Mouse (Mus musculus): Measurements from ENCODE around the gene Espl1. TPM values are rescaled to one million over a fixed set of nuclear protein-coding genes. Genes with fewer than 3 reads are reported as not detected.

Espl1 gene
- total RNA-seq, 2 experiments from 2014 or later: 19.2 to 34.8 TPM

DNA sequence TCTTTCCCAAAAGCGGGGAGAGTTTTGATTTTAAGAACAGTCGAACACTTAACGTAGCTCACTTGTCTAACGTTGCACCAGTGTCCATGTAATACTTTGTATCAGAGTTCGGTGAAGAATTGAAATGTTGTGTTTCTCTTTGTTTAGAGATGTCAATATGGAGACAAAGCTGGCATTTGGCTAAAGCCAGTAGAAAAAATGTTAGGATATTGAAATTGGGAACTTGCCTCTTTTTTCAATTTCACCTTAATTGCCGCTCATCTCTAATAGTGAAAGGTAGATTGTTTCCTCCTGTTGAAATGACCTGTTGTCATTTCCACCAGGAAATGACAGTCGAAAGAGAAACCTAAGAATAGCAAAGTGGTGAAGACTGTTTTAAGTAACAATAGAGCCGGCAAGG lies 30.8 kb downstream of the Espl1 start:
- no peak for ATAC-seq (replicated peaks; ENCODE audit: poor library complexity)

DNA sequence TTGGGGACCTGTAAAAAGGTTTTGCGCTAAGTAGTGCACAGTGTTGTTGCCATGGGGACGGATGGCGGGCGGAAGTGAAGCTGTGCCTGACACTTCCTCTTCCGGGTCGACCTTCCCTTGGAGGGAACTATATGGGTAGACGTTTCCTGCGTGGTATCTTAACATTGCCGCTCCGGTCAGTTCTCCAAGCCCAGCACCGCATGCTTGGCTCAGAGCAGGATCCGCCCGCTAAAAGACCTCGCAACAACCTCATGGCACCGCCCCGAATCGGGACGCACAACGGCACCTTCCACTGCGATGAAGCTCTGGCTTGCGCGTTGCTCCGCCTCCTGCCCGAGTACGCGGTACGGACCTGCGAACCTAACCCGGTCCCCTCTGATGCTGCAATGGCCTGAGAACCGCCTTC lies 35.5 kb downstream of the Espl1 start, which contains the start of gene Myg1:
Gene Myg1 (plus strand): TSS at position 100 of the 406 bp plus-strand sequence.
- peak; percentile 95 for ATAC-seq (replicated peaks; ENCODE audit: poor library complexity)

DNA sequence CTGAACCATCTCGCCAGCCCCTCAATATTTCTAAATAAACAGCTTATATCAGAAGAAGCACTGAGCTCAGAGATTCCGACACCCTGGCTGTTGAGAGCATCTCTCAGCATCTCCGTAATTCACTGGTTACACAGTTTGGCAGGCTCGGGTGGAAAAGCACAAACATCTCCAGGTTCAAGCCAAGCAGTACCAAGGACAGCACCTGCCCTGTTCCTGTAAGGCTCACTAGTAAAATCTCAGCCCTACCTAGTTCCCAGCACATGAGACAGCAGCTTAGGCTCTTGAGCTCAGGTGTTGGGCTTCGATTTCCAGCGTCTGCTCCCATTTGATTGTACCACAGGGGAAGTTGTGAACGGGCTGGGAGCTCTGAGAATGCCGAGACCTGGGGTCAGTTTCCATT lies 39.2 kb downstream of the Espl1 start:
- ATAC-seq (replicated peaks; ENCODE audit: poor library complexity): no peak

DNA sequence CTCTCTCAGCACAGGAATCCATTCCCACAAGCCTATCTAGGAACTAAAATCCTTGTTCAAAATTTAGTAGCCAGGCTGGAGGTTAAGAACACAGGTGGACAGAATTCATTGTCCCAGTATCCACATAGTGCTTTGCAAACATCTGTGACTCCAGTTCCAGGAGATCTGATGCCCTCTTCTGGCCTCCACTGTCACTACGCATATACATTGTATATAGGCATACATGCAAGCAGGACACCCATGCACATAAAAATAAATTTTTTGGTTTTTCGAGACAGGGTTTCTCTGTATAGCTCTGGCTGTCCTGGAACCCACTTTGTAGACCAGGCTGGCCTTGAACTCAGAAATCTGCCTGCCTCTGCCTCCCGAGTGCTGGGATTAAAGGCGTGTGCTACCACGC lies 39.9 kb downstream of the Espl1 start:
- ATAC-seq (replicated peaks; ENCODE audit: poor library complexity): 0 out of 2 replicates have a peak, but pooled peaks have one; percentile 33

DNA sequence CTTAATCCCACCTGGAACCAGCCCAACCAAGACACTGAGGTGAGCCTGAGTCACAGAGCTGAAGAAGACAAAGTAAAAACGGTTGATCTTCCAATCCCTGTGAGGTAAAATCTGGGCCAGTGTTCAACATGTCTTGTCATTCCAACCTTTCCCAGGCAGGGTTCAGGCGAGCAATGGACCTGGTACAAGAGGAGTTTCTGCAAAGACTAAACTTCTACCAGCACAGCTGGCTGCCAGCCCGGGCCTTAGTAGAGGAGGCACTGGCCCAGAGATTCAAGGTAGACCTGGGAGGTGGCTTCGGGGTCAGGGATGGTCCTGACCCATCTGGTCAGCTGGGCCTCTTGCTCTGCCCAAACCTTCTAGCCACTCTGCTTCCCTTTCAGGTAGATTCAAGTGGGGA lies 40.9 kb downstream of the Espl1 start:
- ATAC-seq (replicated peaks; ENCODE audit: poor library complexity): no peak

DNA sequence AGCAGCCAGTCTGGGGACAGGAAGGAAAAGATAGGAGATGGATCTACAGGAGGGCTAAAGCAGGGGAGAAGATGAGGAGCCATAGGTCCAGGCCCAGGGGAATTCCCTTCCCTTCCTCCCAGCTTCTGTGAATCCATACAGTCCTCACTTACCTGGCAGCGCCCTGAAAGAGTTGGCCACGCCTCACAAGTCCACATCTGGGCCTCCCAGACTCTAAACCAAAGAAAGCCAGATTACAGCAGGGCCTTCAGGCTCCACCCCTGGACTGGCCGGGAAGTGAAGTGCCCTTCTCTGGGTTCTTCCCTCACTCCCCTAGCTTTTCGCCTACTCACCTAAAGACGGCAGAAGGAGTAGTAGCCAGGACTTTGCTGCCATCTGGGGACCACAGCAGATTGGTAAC lies 43.5 kb downstream of the Espl1 start:
- ATAC-seq (replicated peaks; ENCODE audit: poor library complexity): no peak

DNA sequence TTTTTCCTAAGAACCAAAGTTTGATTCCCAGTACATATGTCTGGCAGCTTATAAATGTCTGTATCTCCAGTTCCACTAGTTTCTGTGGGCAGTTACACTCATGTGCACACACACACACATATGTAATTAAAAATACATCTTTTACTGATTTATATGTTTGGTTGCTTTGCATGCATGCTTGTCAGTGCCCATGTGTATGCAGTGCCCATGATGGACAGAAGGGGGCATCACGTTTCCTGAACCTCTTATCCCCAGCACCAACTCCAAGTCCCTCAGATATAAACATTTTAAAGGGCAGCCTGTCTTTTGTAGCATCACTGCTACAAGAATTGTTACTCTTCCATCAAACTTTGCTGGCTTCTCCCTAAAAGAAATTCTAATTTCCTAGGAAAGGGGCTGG lies 45.5 kb downstream of the Espl1 start:
- peak; percentile 92 for ATAC-seq (replicated peaks; ENCODE audit: poor library complexity)

DNA sequence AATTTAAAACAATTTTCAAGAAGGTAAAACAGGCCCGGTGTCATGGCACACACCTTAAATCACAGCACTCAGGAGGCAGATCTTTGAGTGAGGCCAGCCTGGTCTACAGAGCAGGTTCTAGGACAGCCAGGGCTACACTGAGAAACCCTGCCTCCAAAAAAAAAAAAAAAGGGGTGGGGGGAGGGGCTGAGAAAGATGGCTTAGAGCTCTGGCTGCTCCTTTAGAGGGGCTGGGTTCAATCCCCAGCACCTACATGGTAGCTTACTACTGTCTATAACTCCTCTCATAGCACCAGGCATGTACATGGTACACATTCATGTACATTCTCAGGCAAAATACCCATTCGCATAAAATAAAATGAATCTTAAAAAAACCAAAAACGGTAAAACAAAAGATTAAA lies 48.4 kb downstream of the Espl1 start:
- no peak for ATAC-seq (replicated peaks; ENCODE audit: poor library complexity)

DNA sequence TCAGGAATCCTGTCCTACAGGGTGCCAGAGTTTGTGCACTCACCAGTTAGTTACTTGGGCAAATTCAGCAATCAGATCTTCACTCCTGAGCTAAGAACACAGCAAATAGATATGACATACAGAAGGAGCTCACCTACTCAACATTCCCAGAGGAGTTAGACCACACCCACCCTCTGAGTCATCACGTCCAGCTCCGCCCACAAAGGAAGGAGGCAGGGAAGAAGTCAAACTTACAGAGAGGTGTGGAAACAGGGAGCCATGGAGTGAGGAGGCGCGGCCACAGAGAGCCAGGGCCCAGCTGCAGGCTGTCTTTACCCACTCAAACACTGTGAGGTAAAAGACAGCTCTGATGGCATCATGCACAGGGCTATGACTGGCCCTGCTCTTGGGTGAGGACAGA lies 50.4 kb downstream of the Espl1 start:
- no peak for ATAC-seq (replicated peaks; ENCODE audit: poor library complexity)

DNA sequence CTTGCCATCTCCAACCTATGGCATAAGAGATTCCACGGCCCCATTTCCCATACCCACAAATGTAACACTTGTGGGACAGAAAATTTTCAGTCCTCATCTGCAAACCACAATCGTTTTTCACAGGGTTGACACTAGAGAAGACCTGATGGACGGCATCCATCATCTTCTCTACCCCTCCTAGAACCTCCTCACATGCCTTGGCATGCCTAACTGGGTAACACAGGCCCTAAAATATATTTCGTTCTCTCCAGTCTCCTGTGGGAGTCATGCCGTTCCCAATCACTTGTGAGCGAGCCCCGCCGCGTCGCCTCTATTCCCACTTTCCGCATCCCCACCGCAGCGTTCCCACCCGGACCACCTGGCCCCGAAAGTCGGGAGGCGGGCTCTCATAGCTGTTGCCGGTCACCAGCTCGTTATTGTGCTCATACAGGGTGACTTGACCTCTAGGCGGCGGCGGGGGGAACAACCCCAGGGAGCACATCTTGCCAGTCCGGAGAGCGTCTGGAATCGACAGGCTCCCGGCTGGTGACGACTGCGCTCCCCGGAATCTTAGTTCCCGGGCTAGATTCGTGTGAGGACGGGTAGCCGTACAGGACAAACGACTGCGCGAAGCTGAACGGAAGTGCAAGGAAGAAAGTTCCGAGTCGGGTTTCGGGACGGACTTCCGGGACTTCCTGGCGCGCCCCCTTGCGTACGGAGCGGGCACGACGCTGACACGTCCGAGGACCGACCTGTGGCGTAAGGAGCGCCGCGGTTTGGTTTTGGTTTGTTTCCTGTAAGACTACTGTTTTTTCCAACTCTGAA lies 54.3 kb downstream of the Espl1 start, which contains the start of gene Aaas:
Gene Aaas (minus strand): TSS at position 634 of the 804 bp plus-strand sequence.
- peak; percentile 91 for ATAC-seq (replicated peaks; ENCODE audit: poor library complexity)

DNA sequence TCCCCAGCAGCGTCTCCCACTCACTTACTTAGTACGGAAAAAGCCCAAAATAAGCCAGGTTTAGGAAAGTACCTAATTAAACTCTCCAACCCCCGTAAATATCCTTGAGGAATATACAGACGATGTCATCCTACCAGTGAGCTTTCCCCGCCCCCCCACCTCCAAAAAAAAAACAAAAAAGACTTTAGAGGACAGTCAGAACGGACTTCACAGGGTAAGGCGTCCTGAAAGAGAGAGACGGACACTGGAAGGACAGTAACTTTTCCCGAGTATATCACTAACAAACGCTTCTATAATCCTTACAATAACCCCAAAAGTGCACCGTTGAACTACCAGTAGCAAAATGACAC lies 54.9 kb downstream of the Espl1 start:
- ATAC-seq (replicated peaks; ENCODE audit: poor library complexity): peak; percentile 5; the same call in 1 of the 2 replicates

DNA sequence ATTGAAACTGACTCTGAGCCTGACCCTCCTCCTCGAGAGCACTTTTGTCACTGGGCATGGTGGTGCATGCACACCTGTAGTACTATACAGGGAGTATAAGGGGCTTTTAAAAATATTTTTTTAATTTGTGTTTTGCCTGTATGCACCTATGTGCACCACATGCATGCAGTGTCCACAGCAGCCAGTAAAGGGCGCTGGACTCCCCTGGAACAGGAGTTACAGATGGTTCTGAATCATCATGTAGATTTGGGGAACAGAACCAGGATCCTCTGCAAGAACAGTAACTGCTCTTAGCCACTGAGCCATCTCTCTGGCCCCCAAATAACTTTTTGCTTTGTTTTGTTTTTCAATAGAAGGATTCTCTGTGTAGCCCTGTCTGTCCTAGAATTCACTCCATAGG lies 56.1 kb downstream of the Espl1 start:
- ATAC-seq (replicated peaks; ENCODE audit: poor library complexity): no peak

DNA sequence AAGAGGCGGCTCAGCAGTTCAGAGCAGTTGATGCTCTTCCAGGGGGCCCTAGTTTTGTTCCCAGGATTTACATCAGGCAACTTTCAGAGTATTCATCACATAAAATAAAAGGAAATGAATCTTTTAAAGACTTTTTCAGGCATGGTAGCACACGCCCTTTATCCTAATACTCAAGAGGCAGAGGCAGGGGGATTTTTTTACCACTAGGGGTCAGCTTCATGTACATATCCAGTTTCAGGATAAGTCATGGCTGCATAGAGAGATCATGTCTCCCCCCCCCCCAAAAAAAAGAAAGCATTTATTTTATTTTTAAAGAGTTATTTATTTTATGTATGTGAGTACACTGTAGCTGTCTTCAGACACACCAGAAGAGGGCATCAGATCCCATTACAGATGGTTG lies 57.9 kb downstream of the Espl1 start:
- no peak for ATAC-seq (replicated peaks; ENCODE audit: poor library complexity)

DNA sequence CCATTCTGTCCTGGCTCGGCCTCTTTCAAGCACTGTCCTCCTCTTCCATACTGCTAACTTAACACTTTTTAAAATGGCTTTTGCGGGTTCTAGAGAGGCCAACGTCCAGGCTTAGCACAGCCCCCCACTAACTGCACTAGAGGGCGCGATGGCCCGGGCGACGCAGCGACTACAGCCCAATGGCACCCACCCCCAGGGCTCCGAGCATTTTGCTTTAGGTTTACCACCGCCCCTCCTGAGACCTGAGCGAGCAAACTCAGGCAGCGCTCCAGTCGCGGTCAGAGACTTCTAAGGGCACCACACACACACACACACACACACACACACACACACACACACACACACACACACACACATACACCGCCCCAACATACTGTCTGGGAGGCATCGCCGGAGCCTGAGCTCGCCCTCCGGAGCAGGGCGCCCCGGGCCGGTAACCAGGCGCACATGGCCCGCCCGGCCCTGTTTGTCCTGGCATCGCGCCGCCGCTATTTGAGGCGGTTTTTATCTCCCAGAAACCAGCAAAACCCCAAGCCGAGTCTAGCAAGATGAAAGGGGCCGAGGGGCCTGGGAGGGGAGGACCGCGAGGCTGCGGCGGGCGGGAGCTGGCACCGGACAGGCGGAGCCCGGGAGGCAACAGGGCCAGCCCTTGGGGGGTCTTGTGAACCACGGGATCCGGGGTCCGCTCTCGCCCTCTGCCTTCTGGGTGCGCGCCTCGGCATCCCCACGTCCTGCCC lies 59.2 kb downstream of the Espl1 start:
- ATAC-seq (replicated peaks; ENCODE audit: poor library complexity): peak; percentile 41

DNA sequence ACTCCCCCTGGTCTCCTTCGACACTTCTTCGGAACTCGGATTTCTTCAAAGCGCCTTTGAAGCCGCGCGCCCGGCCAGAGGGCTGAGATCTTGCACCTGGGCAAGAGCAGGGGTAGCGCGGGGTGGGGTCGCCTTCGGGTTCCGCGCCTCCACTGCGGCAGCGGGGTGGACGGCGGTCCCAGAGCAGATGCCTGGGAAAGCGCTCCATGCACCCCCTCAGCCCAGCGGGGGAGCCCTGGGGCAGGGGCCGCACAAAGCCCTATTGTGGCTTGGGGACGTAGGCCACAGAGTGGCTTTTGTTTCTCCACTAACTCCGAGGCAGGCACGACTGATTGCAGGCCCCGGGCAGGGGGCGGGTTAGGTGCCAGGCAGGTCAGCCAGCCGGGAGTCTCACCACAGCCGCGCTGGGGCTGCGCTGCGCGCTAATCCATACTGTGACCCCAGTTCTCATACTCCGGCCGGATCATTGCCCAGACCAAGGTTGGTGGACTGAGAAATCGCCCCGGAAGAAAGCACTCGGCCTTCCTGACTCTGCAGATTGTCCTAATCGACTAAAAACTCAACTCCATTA lies 59.9 kb downstream of the Espl1 start:
- ATAC-seq (replicated peaks; ENCODE audit: poor library complexity): 0 out of 2 replicates have a peak, but pooled peaks have one; percentile 9

DNA sequence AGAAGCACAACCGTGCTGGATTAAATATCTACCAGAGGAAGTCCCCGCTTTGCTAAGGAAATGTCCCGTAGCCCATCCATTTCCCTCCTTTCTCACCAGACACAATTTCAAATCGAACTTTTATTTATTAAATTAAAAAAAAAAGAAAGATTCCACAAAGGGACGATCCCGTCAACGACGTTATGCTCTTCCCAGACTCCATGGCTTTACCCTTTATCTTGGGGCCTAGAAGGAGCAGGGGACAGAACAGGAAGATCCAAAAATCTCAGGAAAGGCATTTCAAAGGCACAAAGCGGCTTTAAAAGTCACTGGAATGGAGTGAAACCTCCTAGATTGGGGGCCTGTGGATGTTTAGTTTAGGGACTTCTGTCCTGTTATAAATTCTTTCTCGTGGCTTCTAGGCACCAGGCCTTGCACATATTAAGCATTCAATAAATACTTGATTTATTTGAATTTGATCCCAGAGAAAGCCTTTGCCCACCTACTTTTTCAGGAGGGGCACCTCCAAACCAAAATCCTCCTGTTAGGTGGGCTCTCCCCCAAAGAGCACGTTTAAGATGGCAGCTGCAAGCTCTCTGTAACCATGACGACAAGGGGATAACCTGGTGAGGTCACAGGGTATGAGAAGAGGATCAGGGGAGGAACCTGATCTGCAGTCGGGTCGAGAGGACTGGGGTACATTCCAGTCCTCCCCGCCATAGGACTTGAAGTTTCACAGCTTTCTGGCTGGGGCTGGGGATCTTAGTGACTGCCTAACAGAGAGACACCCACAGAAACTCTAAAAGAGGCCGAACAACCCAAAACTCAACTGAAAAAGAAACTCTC lies 60.6 kb downstream of the Espl1 start:
- ATAC-seq (replicated peaks; ENCODE audit: poor library complexity): no peak

DNA sequence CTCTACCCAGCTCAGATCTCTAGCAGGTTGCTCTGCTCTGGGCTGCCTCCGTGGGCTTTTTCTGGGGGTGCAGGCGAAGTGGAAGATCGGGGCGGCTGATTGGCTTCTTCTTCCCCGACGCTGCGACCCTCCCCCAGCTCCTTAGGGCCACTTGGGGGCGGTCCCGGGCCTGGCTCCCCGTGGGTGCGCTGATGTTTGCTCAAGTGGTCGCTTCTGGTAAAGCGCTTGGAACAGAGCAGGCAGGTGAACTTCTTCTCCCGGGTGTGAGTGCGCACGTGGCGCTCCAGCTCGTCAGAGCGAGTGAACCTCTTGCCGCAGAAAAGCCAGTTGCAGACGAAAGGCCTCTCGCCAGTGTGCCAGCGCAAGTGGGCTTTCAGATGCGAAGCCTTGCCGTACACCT lies 62.1 kb downstream of the Espl1 start:
- no peak for ATAC-seq (replicated peaks; ENCODE audit: poor library complexity)

DNA sequence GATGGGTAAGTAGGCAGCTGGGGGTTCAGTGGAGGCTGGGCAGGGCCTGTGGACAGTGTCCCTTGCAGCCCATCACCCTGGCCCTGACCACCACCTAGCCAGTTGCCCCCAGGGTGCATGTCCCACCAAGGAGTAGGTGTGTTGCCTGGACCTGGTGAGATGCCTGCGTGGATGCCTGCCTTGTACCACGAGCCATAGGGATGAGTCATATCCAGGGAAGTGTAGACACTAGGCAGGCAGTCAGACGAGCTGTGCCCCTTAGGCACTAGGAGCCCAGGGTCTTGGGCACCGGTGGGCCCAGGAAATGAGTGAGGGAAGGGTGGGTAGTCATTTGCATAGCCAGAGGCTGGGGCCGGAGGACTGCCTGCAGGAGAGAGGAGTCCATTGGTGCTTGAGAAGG lies 62.8 kb downstream of the Espl1 start:
- ATAC-seq (replicated peaks; ENCODE audit: poor library complexity): no peak

DNA sequence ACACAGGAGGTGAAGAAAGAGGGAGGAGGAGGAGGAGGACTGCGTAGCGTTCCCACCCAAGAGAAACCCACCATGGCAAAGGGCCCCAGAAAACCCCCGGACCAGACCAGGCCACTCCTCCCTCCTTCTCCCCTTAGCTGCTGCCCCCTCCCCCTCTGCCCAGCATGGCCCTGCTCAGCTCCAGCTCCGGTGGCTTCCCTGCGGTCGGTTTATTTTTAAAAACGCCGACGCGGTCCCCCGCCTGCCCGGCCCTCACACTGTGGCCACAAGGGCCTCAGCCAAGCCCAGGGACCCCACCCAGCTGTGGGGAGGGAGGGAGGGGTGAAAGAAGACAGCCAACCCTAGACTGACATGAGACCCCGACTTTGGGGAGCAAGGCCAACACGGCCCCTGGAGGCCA lies 66.6 kb downstream of the Espl1 start:
- ATAC-seq (replicated peaks; ENCODE audit: poor library complexity): no peak

DNA sequence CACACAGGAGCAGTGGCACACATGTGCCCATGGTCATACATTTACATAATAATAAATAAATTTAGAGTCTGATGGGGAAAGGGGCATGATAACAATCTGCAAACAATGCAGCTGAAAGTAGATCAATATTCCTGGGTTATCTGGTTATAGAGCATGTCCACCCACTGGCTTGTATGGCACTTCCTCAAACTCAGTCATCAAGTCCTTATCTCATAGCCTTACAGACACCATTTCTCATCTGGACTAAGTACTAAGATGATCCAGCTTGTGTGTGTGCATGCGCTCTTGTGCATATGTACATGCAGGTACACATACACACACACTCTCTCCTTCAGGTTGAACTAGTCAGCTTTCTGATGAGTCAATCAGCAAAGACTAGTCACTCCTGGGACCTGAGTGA lies 68.6 kb downstream of the Espl1 start:
- no peak for ATAC-seq (replicated peaks; ENCODE audit: poor library complexity)

DNA sequence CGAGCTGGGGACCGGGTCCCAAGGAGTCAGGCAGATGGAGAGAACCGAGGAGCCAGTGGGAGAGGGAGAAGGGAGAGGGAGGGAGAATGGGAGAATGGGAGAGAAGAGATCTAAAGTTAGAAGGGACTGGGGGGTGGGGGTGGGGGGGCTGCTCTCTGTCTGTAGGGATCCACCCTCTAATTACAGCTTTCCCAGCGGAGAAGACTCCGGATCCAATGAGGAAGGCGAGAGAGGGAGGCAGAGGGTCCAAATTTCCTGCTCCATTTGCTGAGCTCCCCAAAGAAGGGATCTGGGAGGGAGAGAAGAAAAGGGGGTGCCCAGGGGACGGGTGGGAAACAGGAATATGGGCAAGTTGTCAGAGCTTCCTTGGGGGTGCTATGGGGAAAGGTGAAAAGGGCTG lies 70.2 kb downstream of the Espl1 start:
- ATAC-seq (replicated peaks; ENCODE audit: poor library complexity): no peak
